Mouse (Mus musculus) intestine, embryonic 16.5 days (tissue): Measurements from ENCODE around the gene Snx33. TPM values are rescaled to one million over a fixed set of nuclear protein-coding genes. Genes with fewer than 3 reads are reported as not detected.

Experiments used
- ATAC-seq: fragments of 200-750 bp; cut with Nextera tagmentation; 2 replicates; pipeline ENCODE4 v1.8.0; 2017; ENCODE audit warnings: moderate TSS enrichment, moderate library complexity
- H3K27ac ChIP-seq: fragments of 300-500 bp; sonication (generic); 2 replicates; pipeline ENCODE4 v1.5.1; 2014; ENCODE audit warnings: mild to moderate bottlenecking, low read length
- H3K27me3 ChIP-seq: fragments of 300-500 bp; sonication (generic); replicated peaks from 2 replicates; pipeline ENCODE4 v1.6.1; 2014; ENCODE audit warnings: low read length, control low read depth, mixed read lengths; ENCODE audit not compliant: control insufficient read depth, insufficient read depth
- H3K36me3 ChIP-seq: fragments of 300-500 bp; sonication (generic); 2 replicates; pipeline ENCODE4 v1.6.1; 2014; ENCODE audit warnings: low read length, control low read depth; ENCODE audit not compliant: control insufficient read depth, insufficient read depth
- H3K4me1 ChIP-seq: fragments of 300-500 bp; sonication (generic); 2 replicates; pipeline ENCODE4 v1.6.1; 2014; ENCODE audit warnings: low read length, control low read depth, mixed read lengths; ENCODE audit not compliant: control insufficient read depth, insufficient read depth
- H3K4me2 ChIP-seq: fragments of 300-500 bp; sonication (generic); 2 replicates; pipeline ENCODE4 v1.6.1; 2014; ENCODE audit warnings: low read depth, low read length, control low read depth
- H3K4me3 ChIP-seq: fragments of 300-500 bp; sonication (generic); 2 replicates; pipeline ENCODE4 v1.5.1; 2014; ENCODE audit warnings: mild to moderate bottlenecking, low read length
- H3K9ac ChIP-seq: fragments of 300-500 bp; sonication (generic); 2 replicates; pipeline ENCODE4 v1.6.1; 2014; ENCODE audit warnings: low read depth, low read length
- H3K9me3 ChIP-seq: fragments of 300-500 bp; sonication (generic); 2 replicates; pipeline ENCODE4 v1.6.1; 2016; ENCODE audit warnings: low read length, control low read depth; ENCODE audit not compliant: control insufficient read depth
- WGBS: fragments of 180-500 bp; shearing (Covaris S2); extraction: QIAGEN DNeasy Blood & Tissue Kit; methylation state at CpG from one replicate; pipeline ENCODE4 v1.1.7; 2014; 5-methylcytosine and 5-hydroxymethylcytosine counted together
- polyA plus RNA-seq: library from polyadenylated mRNA; unstranded; fragments of >200 nt; fragmentation: Nextera tagmentation; extraction: Ambion mirVana; gene quantifications from 2 replicates; pipeline ENCODE4 v1.2.1, GENCODE M21; 2015

Snx33 gene
- polyA plus RNA-seq, 1 experiment from 2014 or later, result 5.2 TPM

- H3K4me1 ChIP-seq, result peaks cover 46% of the 10 kb centered on the region
- whole genome bisulfite sequencing, result 29% methylated on average over 9 of the region's 9 CpGs
- peak overlapping the region; percentile 15; the same call in 1 of the 2 replicates for H3K9ac ChIP-seq
These were observed 51.4 kb downstream of the Snx33 start for GRCm38 (mm10) chr9:56876784-56877183.

GRCm38 (mm10) chr9:56873097-56873496, 55.1 kb downstream of the Snx33 start:
- no peak for ATAC-seq
- Histone ChIP-seq H3K9ac (no peak overlapping the region), H3K36me3 (no peaks in the 10 kb centered on the region), H3K4me3 (no peak overlapping the region), H3K4me1 (peaks cover 60% of the 10 kb centered on the region), H3K27ac (no peak overlapping the region; the same call in 1 of the 2 replicates), H3K4me2 (no peak overlapping the region), H3K27me3 (no peaks in the 10 kb centered on the region), H3K9me3 (no peaks in the 10 kb centered on the region)
- WGBS, result 55% methylated on average over 1 of the region's 1 CpGs

More at GRCm38 (mm10) chr9:56876784-56877183, 51.4 kb downstream of the Snx33 start:
- H3K9me3 ChIP-seq, result no peaks in the 10 kb centered on the region
- peak overlapping the region; percentile 71 for H3K27ac ChIP-seq
- H3K36me3 ChIP-seq, result no peaks in the 10 kb centered on the region
- no peak overlapping the region for H3K4me2 ChIP-seq
- H3K27me3 ChIP-seq, result no peaks in the 10 kb centered on the region
- no peak overlapping the region for H3K4me3 ChIP-seq
- peak; percentile 63 for ATAC-seq

- no peak for ATAC-seq
- WGBS, result 81% methylated on average over 5 of the region's 5 CpGs
- Histone ChIP-seq H3K4me2 (no peak overlapping the region), H3K4me3 (no peak overlapping the region), H3K4me1 (peaks cover 62% of the 10 kb centered on the region), H3K27me3 (no peaks in the 10 kb centered on the region), H3K36me3 (no peaks in the 10 kb centered on the region), H3K27ac (no peak overlapping the region), H3K9ac (no peak overlapping the region), H3K9me3 (no peaks in the 10 kb centered on the region)
These were observed 55.9 kb downstream of the Snx33 start for GRCm38 (mm10) chr9:56872105-56872903.

GRCm38 (mm10) chr9:56871191-56871590, 57.0 kb downstream of the Snx33 start:
- Histone ChIP-seq H3K4me3 (no peak overlapping the region), H3K4me2 (no peak overlapping the region), H3K27me3 (no peaks in the 10 kb centered on the region), H3K36me3 (no peaks in the 10 kb centered on the region), H3K27ac (peak overlapping the region; percentile 62; the same call in 1 of the 2 replicates), H3K9me3 (no peaks in the 10 kb centered on the region), H3K4me1 (peaks cover 55% of the 10 kb centered on the region), H3K9ac (0 out of 2 replicates have a peak overlapping the region, but pooled peaks have one; percentile 10)
- 34% methylated on average over 5 of the region's 5 CpGs for WGBS
- peak; percentile 24; the same call in 1 of the 2 replicates for ATAC-seq

GRCm38 (mm10) chr9:56870778-56871177, 57.4 kb downstream of the Snx33 start:
- H3K27me3 ChIP-seq, result no peaks in the 10 kb centered on the region
- H3K4me1 ChIP-seq, result peaks cover 59% of the 10 kb centered on the region
- no peak for ATAC-seq
- H3K4me3 ChIP-seq, result no peak overlapping the region
- 53% methylated on average over 10 of the region's 10 CpGs for WGBS
- H3K27ac ChIP-seq, result peak overlapping the region; percentile 62
- H3K4me2 ChIP-seq, result no peak overlapping the region
- no peaks in the 10 kb centered on the region for H3K9me3 ChIP-seq
- no peaks in the 10 kb centered on the region for H3K36me3 ChIP-seq
- H3K9ac ChIP-seq, result 0 out of 2 replicates have a peak overlapping the region, but pooled peaks have one; percentile 10

- no peak for ATAC-seq
- Histone ChIP-seq H3K4me3 (no peak overlapping the region), H3K9me3 (no peaks in the 10 kb centered on the region), H3K4me1 (peaks cover 64% of the 10 kb centered on the region), H3K27ac (peak overlapping the region; percentile 29), H3K36me3 (no peaks in the 10 kb centered on the region), H3K9ac (no peak overlapping the region), H3K27me3 (no peaks in the 10 kb centered on the region), H3K4me2 (no peak overlapping the region)
- WGBS, result 74% methylated on average over 13 of the region's 13 CpGs
These were observed 58.6 kb downstream of the Snx33 start for GRCm38 (mm10) chr9:56869552-56869951.

- H3K36me3 ChIP-seq, result no peaks in the 10 kb centered on the region
These were observed 59.9 kb downstream of the Snx33 start for GRCm38 (mm10) chr9:56868292-56868691.

More at GRCm38 (mm10) chr9:56868292-56868691, 59.9 kb downstream of the Snx33 start:
- peaks cover 69% of the 10 kb centered on the region for H3K4me1 ChIP-seq
- no peaks in the 10 kb centered on the region for H3K27me3 ChIP-seq
- peak; percentile 57 for ATAC-seq
- peak overlapping the region; percentile 58 for H3K4me2 ChIP-seq
- peak overlapping the region; percentile 17 for H3K4me3 ChIP-seq
- peak overlapping the region; percentile 78 for H3K9ac ChIP-seq
- H3K27ac ChIP-seq, result peak overlapping the region; percentile 80
- WGBS, result 32% methylated on average over 6 of the region's 6 CpGs
- no peaks in the 10 kb centered on the region for H3K9me3 ChIP-seq

Other genes starting within 250 kb of the Snx33 start
- gene Lingo1, start 131.9 kb downstream of the Snx33 start, polyA plus RNA-seq, result 1.0 and 1.7 TPM in 2 replicates
- gene Odf3l1, start 63.7 kb downstream of the Snx33 start, polyA plus RNA-seq, result 1.4 and 1.5 TPM in 2 replicates
- gene Cspg4, start 63.3 kb downstream of the Snx33 start, polyA plus RNA-seq, result 17.4 and 18.2 TPM in 2 replicates
- 60.9 and 67.2 TPM in 2 replicates for gene Imp3, start 9.1 kb upstream of the Snx33 start, polyA plus RNA-seq
- 12.3 and 12.4 TPM in 2 replicates for gene Snupn, start 22.5 kb upstream of the Snx33 start, polyA plus RNA-seq
- gene Ptpn9, start 66.6 kb upstream of the Snx33 start, polyA plus RNA-seq, result 8.0 and 8.7 TPM in 2 replicates
- gene Sin3a, start 143.7 kb upstream of the Snx33 start, polyA plus RNA-seq, result 22.4 and 23.3 TPM in 2 replicates
- 45.4 and 52.7 TPM in 2 replicates for gene Man2c1, start 202.3 kb upstream of the Snx33 start, polyA plus RNA-seq
- 8.6 TPM in 2 replicates for gene Neil1, start 219.9 kb upstream of the Snx33 start, polyA plus RNA-seq
- gene Commd4, start 230.0 kb upstream of the Snx33 start, polyA plus RNA-seq, result 111 and 120 TPM in 2 replicates